Mouse (Mus musculus): ENCODE measurements around the gene Gm20388. TPM values are rescaled to one million over a fixed set of nuclear protein-coding genes. Genes with fewer than 3 reads are reported as not detected.

Gm20388 gene
- polyA plus RNA-seq, 1 experiment from 2014 or later = not detected

DNA sequence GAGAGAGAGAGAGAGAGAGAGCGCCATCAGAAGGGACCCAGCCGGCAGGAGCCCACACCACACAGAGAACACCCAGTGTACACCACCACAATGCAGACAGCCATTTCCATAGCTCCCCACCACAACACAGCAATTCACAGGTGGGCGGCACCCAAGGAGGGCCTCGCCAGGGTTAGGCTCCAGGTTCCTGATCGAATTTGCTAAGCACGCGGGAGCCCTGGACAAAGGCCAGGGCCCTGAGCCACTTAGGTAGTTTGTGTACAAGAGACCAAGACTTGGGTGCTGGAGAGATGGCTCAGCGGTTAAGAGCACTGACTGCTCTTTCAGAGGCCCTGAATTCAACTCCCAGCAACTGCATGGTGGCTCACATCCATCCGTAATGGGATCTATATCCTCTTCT, 1641.9 kb downstream of the Gm20388 start:
- no peak overlapping the region for H3K9ac ChIP-seq
- no peaks in the 10 kb centered on the region for H3K9me3 ChIP-seq (ENCODE audit: control insufficient read depth, low read length)
- H3K27ac ChIP-seq = no peak overlapping the region
- DNase-seq (ENCODE audit: low spot score) = no peak
- peaks cover 64% of the 10 kb centered on the region for H3K36me3 ChIP-seq (replicated peaks; ENCODE audit: control insufficient read depth, insufficient read depth)
- no peaks in the 10 kb centered on the region for H3K4me1 ChIP-seq (replicated peaks; ENCODE audit: control insufficient read depth, insufficient read depth, low read length)
- no peaks in the 10 kb centered on the region for H3K27me3 ChIP-seq (ENCODE audit: control insufficient read depth, insufficient read depth, low read length)
- ATAC-seq (ENCODE audit: low FRiP score) = no peak
- H3K4me2 ChIP-seq (replicated peaks) = no peak overlapping the region
- 92% methylated on average over 9 of the region's 9 CpGs for WGBS
- H3K4me3 ChIP-seq (replicated peaks; ENCODE audit: low read length) = no peak overlapping the region

DNA sequence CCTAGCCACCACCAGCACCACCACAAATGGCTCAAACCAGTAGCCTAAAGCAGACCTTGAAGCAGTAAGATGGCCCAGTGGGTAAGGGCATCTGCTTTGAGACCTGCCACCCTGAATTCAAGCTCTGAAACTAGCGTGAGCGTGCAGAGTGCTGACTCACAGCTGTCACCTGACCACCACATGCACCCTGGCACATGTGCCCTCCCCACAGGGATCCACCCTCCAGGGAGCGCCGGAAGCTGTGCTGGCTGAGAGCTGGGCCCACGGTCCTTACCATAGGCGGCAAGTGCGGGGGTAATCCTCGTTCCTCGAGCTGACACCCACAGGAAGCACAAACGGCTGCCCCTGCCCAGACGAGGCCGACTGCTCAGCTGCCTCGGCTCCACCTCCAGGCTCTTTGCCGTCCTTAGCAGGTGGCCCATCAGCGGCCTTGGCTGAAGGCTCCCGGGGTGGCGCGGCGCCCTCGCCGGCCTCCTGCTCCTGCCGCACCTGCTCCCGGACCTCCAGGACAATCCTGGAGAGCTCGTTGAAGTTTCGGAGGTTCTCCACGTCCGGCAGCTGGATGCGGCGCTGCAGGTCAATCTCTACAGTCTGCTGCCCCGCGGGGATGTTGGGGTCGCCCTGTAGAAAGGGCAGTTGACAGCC, 1643.3 kb downstream of the Gm20388 start:
- DNase-seq (ENCODE audit: low spot score) = no peak
- Histone ChIP-seq H3K4me1 (replicated peaks; ENCODE audit: control insufficient read depth, insufficient read depth, low read length) (no peaks in the 10 kb centered on the region), H3K27ac (no peak overlapping the region), H3K9ac (no peak overlapping the region), H3K4me2 (replicated peaks) (no peak overlapping the region), H3K9me3 (ENCODE audit: control insufficient read depth, low read length) (no peaks in the 10 kb centered on the region), H3K36me3 (replicated peaks; ENCODE audit: control insufficient read depth, insufficient read depth) (peaks cover 74% of the 10 kb centered on the region), H3K27me3 (ENCODE audit: control insufficient read depth, insufficient read depth, low read length) (no peaks in the 10 kb centered on the region), H3K4me3 (replicated peaks; ENCODE audit: low read length) (no peak overlapping the region)
- 89% methylated on average over 32 of the region's 32 CpGs for WGBS
- no peak for ATAC-seq (ENCODE audit: low FRiP score)

DNA sequence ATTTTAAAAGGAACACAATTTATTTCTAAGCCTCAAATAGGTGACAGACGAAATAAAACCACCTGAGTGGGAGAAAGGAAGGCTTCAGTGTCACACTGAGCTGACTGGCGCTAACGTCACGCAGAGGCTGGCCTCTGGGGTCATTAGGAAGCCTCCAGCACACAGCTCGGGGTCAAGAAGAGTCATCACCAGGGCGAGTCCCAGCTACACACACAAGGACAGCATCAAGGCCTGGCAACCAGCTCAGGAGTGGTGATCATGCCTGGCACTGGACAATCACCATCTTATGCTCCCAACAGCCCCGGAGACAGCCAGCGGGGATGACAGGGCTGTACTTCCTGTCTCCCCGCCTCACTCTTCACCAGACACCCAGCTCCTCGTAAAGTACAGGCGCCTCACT, 1647.1 kb downstream of the Gm20388 start:
- H3K4me2 ChIP-seq (replicated peaks) = no peak overlapping the region
- no peak overlapping the region for H3K4me3 ChIP-seq (replicated peaks; ENCODE audit: low read length)
- peaks cover 49% of the 10 kb centered on the region for H3K36me3 ChIP-seq (replicated peaks; ENCODE audit: control insufficient read depth, insufficient read depth)
- WGBS = 87% methylated on average over 11 of the region's 11 CpGs
- H3K4me1 ChIP-seq (replicated peaks; ENCODE audit: control insufficient read depth, insufficient read depth, low read length) = no peaks in the 10 kb centered on the region
- ATAC-seq (ENCODE audit: low FRiP score) = no peak
- H3K27me3 ChIP-seq (ENCODE audit: control insufficient read depth, insufficient read depth, low read length) = no peaks in the 10 kb centered on the region
- no peaks in the 10 kb centered on the region for H3K9me3 ChIP-seq (ENCODE audit: control insufficient read depth, low read length)
- no peak for DNase-seq (ENCODE audit: low spot score)
- no peak overlapping the region for H3K9ac ChIP-seq
- no peak overlapping the region for H3K27ac ChIP-seq

DNA sequence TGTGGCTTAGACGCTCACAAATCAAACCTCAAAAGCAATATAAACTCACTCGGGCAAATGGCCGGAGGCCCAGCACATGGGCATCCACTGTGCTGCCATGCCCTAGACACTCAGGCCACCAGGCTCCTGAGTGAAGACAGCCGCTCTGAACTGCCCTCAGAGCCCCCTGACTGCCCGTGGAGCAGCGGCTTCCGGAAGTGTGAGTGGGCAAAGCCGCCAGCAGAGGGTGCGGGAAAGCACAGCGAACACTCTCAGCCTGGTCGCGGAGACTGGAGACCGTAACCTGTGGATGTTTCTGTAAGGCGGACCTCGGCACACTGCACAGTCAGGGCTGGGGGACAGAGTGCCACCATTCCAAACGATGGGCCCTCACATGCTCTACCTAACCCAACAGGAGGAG, 1647.9 kb downstream of the Gm20388 start:
- WGBS = 89% methylated on average over 16 of the region's 16 CpGs
- Histone ChIP-seq H3K27me3 (ENCODE audit: control insufficient read depth, insufficient read depth, low read length) (no peaks in the 10 kb centered on the region), H3K9me3 (ENCODE audit: control insufficient read depth, low read length) (no peaks in the 10 kb centered on the region), H3K4me2 (replicated peaks) (no peak overlapping the region), H3K36me3 (replicated peaks; ENCODE audit: control insufficient read depth, insufficient read depth) (peaks cover 41% of the 10 kb centered on the region), H3K9ac (no peak overlapping the region), H3K4me1 (replicated peaks; ENCODE audit: control insufficient read depth, insufficient read depth, low read length) (no peaks in the 10 kb centered on the region), H3K27ac (no peak overlapping the region), H3K4me3 (replicated peaks; ENCODE audit: low read length) (no peak overlapping the region)
- ATAC-seq (ENCODE audit: low FRiP score) = no peak
- no peak for DNase-seq (ENCODE audit: low spot score)

DNA sequence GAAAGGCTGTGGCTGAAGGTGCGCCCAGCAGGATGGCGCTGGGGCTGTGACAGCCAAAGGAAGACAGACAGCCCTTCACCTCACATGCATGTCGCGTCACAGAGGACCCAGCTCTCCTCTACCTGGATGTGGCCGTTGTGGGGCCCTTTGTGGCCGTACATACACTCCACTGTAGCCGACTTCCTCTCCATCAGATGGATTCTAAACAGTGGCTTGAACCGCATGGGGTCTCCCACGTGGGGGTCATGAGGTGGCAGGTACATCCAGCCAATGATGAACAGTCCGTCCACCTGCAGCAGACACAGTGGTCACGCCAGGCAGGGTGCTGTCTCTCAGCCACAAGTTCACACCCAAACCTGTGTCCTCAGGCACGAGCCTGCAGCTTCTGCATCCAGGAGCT, 1649.2 kb downstream of the Gm20388 start:
- no peak overlapping the region for H3K27ac ChIP-seq
- H3K9me3 ChIP-seq (ENCODE audit: control insufficient read depth, low read length) = no peaks in the 10 kb centered on the region
- ATAC-seq (ENCODE audit: low FRiP score) = no peak
- 95% methylated on average over 12 of the region's 12 CpGs for WGBS
- H3K4me3 ChIP-seq (replicated peaks; ENCODE audit: low read length) = no peak overlapping the region
- no peaks in the 10 kb centered on the region for H3K27me3 ChIP-seq (ENCODE audit: control insufficient read depth, insufficient read depth, low read length)
- H3K9ac ChIP-seq = no peak overlapping the region
- H3K4me2 ChIP-seq (replicated peaks) = no peak overlapping the region
- peaks cover 29% of the 10 kb centered on the region for H3K36me3 ChIP-seq (replicated peaks; ENCODE audit: control insufficient read depth, insufficient read depth)
- DNase-seq (ENCODE audit: low spot score) = no peak
- no peaks in the 10 kb centered on the region for H3K4me1 ChIP-seq (replicated peaks; ENCODE audit: control insufficient read depth, insufficient read depth, low read length)

DNA sequence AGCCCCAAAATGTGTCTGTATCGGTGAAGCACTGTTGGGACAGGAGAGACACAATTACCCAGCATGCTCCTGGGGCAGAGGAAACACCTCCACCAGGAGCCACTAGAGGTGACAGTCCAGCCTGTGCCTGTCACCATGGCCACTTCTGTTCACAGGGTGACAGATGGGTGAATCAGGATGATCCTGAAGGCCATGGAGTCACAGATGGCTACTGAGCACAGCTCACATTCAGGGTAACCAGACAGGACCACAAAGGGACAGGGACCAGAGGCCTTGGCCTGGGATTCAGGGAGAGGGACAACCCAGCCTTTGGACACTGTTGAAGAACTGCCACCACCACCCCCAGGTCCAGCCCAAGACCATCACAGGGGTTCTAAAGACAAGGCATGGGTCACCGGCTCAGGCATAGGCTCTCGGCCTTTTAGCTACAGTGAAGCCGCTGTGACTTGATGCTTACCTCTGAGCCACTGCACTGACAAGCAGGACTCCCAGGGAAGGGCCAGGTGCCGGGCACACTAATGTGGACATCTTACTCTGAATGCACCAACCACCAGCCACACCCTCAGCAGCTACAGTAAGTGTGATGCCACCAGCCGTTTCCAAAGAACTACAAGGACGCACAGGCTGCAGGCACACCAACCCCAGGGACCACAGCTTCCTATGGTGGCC, 1649.9 kb downstream of the Gm20388 start:
- Histone ChIP-seq H3K4me3 (replicated peaks; ENCODE audit: low read length) (no peak overlapping the region), H3K27me3 (ENCODE audit: control insufficient read depth, insufficient read depth, low read length) (no peaks in the 10 kb centered on the region), H3K36me3 (replicated peaks; ENCODE audit: control insufficient read depth, insufficient read depth) (peaks cover 28% of the 10 kb centered on the region), H3K4me1 (replicated peaks; ENCODE audit: control insufficient read depth, insufficient read depth, low read length) (no peaks in the 10 kb centered on the region), H3K9me3 (ENCODE audit: control insufficient read depth, low read length) (no peaks in the 10 kb centered on the region), H3K4me2 (replicated peaks) (no peak overlapping the region), H3K27ac (no peak overlapping the region), H3K9ac (no peak overlapping the region)
- WGBS = 95% methylated on average over 7 of the region's 7 CpGs
- ATAC-seq (ENCODE audit: low FRiP score) = no peak
- DNase-seq (ENCODE audit: low spot score) = no peak

DNA sequence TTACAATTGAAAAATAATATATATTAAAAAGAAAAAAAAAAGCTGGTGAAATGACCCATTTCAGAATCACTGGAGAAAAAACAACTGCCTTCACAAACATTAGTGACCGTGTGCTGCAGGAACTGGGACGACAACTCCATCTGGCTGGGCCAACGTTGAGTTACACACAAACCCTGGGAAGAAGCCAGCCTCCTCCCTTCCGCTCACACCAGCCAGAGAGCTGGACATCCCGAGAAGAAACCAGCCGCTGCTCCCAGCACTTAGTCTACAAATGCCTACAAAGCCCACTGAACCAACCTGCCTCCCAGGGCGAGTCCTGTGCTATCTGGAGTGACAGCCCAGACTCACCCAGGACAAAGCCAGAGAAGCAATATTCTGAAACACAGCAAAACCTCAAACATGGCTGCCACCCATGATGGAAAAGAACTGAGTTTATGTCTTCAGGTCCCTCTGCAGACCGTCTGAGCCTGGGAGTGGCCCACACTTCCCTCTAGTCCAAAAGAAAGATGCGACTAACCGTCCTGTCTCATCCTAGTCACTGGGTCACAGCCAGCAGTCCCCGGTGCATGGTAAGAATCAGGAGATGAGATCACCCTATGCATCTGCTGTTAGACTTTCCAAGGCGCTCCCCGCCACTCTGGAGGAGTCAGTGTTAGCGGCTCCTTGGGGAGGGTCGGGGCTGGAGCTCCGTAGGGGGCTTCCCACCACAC, 1651.2 kb downstream of the Gm20388 start:
- Histone ChIP-seq H3K4me3 (replicated peaks; ENCODE audit: low read length) (no peak overlapping the region), H3K9ac (no peak overlapping the region), H3K36me3 (replicated peaks; ENCODE audit: control insufficient read depth, insufficient read depth) (peaks cover 34% of the 10 kb centered on the region), H3K27ac (no peak overlapping the region), H3K4me1 (replicated peaks; ENCODE audit: control insufficient read depth, insufficient read depth, low read length) (no peaks in the 10 kb centered on the region; the same call in 1 of the 2 replicates), H3K9me3 (ENCODE audit: control insufficient read depth, low read length) (no peaks in the 10 kb centered on the region), H3K4me2 (replicated peaks) (no peak overlapping the region), H3K27me3 (ENCODE audit: control insufficient read depth, insufficient read depth, low read length) (no peaks in the 10 kb centered on the region)
- 89% methylated on average over 16 of the region's 16 CpGs for WGBS
- no peak for ATAC-seq (ENCODE audit: low FRiP score)
- DNase-seq (ENCODE audit: low spot score) = no peak

DNA sequence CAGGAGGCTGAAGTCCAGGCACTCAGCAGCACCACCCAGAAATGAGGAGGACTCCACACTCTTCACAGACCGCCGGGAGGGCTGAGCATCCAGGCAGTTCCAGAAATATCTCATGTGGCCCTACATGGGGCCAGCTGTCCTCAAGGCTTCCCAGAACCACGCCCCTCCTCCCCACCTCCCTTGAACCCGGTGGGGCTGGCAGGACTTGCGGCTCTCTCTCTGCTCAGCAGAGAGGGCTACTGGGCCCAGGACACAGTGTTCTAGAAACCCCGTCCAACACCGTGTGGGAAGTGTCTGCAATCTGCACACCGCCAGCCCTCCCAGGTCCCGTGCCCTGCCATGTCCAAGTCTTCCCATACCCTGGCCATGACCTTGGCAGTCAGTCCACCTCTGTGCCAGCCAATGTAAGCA, 1652.3 kb downstream of the Gm20388 start:
- H3K9me3 ChIP-seq (ENCODE audit: control insufficient read depth, low read length) = no peaks in the 10 kb centered on the region
- H3K4me2 ChIP-seq (replicated peaks) = no peak overlapping the region
- no peaks in the 10 kb centered on the region; the same call in 1 of the 2 replicates for H3K4me1 ChIP-seq (replicated peaks; ENCODE audit: control insufficient read depth, insufficient read depth, low read length)
- H3K36me3 ChIP-seq (replicated peaks; ENCODE audit: control insufficient read depth, insufficient read depth) = peaks cover 33% of the 10 kb centered on the region
- ATAC-seq (ENCODE audit: low FRiP score) (no peak), DNase-seq (ENCODE audit: low spot score) (no peak)
- no peak overlapping the region for H3K9ac ChIP-seq
- 80% methylated on average over 9 of the region's 9 CpGs for WGBS
- no peaks in the 10 kb centered on the region for H3K27me3 ChIP-seq (ENCODE audit: control insufficient read depth, insufficient read depth, low read length)
- H3K27ac ChIP-seq = no peak overlapping the region
- no peak overlapping the region for H3K4me3 ChIP-seq (replicated peaks; ENCODE audit: low read length)

DNA sequence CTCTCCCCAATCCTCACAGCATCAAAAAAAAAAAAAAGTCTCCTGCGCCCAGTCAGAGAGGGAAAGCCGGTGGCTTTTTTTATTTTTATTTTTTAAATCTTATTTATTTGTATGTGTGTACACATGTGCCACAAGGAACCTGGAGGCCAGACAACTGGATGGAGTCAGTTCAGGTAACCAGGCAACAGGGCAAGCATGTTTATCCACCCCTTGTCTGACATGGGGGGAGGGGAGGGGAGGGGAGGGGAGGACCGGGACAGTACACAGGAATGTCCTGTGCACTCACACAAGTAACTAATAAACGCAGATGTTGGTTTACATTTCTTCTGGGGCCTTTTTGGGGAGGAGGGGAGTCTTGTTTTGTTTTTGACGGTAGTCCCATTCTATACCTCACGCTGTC, 1653.1 kb downstream of the Gm20388 start:
- no peak for ATAC-seq (ENCODE audit: low FRiP score)
- no peaks in the 10 kb centered on the region; the same call in 1 of the 2 replicates for H3K4me1 ChIP-seq (replicated peaks; ENCODE audit: control insufficient read depth, insufficient read depth, low read length)
- no peak overlapping the region for H3K4me3 ChIP-seq (replicated peaks; ENCODE audit: low read length)
- no peaks in the 10 kb centered on the region for H3K9me3 ChIP-seq (ENCODE audit: control insufficient read depth, low read length)
- H3K4me2 ChIP-seq (replicated peaks) = no peak overlapping the region
- no peak for DNase-seq (ENCODE audit: low spot score)
- no peak overlapping the region for H3K9ac ChIP-seq
- H3K27ac ChIP-seq = no peak overlapping the region
- WGBS = 65% methylated on average over 6 of the region's 6 CpGs
- H3K36me3 ChIP-seq (replicated peaks; ENCODE audit: control insufficient read depth, insufficient read depth) = peaks cover 26% of the 10 kb centered on the region
- no peaks in the 10 kb centered on the region for H3K27me3 ChIP-seq (ENCODE audit: control insufficient read depth, insufficient read depth, low read length)
